Mouse (Mus musculus) C3H10T1/2 (cell line): ENCODE data around the gene Zzef1. TPM values are rescaled to one million over a fixed set of nuclear protein-coding genes. Genes with fewer than 3 reads are reported as not detected.

Source experiments
- polyA plus RNA-seq, 2 experiments: library from polyadenylated mRNA; unstranded; fragments of >200 nt; fragmentation: generic; extraction: Trizol; gene quantifications; one replicate each; pipeline ENCODE4 v1.2.1; 2012; ENCODE audit warnings: missing spikeins in 2 of 2

Zzef1 gene
- 10 to 100 TPM in 1 of 2 experiments, 1 to 10 TPM in 1; 4.1 to 14.0 TPM for polyA plus RNA-seq

GRCm38 (mm10) chr11:72795455-72796295 is at the start of gene Zzef1, which contains the start of gene Cyb5d2:
Gene Zzef1 (plus strand): TSS chr11:72796226.
Gene Cyb5d2 (minus strand): TSS chr11:72796142.

DNA sequence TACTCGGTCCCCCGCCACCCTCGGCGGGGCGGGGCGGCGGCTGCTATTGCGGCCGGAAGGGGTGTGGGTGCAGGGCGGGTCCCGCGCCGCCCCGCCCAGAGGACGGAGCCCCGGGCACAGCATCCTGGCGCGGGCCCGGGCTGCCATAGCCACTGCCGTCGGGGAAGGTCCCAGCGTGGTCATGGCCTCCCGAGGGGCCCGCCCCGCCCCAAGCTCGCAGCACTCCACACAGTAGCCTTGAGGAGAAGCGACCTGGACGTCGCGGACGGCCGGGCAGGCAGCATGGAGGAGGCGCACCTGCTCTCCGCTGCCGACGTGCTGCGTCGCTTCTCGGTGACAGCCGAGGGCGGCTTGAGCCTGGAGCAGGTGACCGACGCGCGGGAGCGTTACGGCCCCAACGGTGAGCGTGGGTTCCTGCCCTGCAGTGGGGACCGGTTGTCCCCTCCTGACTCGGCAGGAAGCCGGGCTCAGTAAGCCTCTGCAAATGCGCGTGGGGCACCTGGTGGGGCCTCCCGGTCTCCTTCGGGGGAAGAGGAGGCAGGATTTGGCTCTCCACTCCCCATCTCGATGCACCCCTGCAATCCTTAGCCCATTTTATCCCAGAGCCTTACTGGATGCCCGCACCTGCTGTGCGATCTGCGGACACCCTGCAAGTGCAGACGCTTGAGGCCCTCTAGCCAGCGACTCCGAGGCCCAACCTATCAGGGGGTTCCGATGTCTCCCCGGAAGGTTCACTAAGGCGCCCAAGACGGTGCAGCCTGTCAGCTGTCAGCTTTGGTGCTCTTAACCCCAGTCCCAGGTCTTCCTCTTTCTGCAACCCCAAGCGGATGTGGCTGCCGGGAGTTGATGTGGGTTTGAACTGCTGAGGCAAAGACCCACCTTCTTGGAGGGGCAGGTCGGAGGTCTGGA is 165.3 kb downstream of the Zzef1 start, which contains the start of gene Atp2a3:
Gene Atp2a3 (plus strand): TSS at position 98 of the 909 bp plus-strand sequence.

Other genes starting within 250 kb of the Zzef1 start
- gene Spns3, start 245.7 kb upstream of the Zzef1 start, polyA plus RNA-seq, result under 1 TPM; 0.22 to 0.59 TPM
- 1 to 10 TPM; 1.1 to 7.1 TPM for gene Ube2g1, start 188.9 kb upstream of the Zzef1 start, polyA plus RNA-seq
- 10 to 100 TPM in 1 of 2 experiments, 1 to 10 TPM in 1; 1.8 to 18.4 TPM for gene Ankfy1, start 106.2 kb upstream of the Zzef1 start, polyA plus RNA-seq
- 1 to 10 TPM; 1.8 to 8.1 TPM for gene Cyb5d2, start 84 bp upstream of the Zzef1 start, polyA plus RNA-seq
- gene Atp2a3, start 164.9 kb downstream of the Zzef1 start, polyA plus RNA-seq, result under 1 TPM; 0.01 to 0.17 TPM
- gene P2rx1, start 202.9 kb downstream of the Zzef1 start, polyA plus RNA-seq, result under 1 TPM; 0.01 to 0.59 TPM
- 1 to 10 TPM; 2.9 to 8.3 TPM for gene Camkk1, start 222.8 kb downstream of the Zzef1 start, polyA plus RNA-seq